Mouse (Mus musculus): Measurements from ENCODE around the gene Kcnk18.

- no peak for TF ChIP-seq CTCF (IDR thresholded peaks at IDR 0.05; ENCODE audit: low read depth, low read length)
- no peak for TF ChIP-seq POLR2A (IDR thresholded peaks at IDR 0.05; ENCODE audit: extremely low read depth, insufficient read depth, low read length)
Observed at GRCm38 (mm10) chr19:59191123-59191505, 27.9 kb upstream of the Kcnk18 start.
